10 mouse cellular contexts compared by ENCODE assay signal in genomic region chr17:43580456-43580855, GRCm38 (mm10). TPM values are rescaled to one million over a fixed set of nuclear protein-coding genes. Genes with fewer than 3 reads are reported as not detected.
DNase-seq lines count a peak whose midpoint lies in the region; ATAC-seq and TF ChIP-seq lines count a peak whose summit lies in the region.
"Had no signal": no experiment of that assay in that cellular context is flagged by ENCODE, and none has a peak within 500 bp of the region (broad histone marks: within the 10 kb centered on the region; RNA-seq: fewer than 3 reads in every experiment).

No protein-coding gene starts in this region.

- peaks cover 27% of the 10 kb centered on the region for H3K4me1 ChIP-seq in forebrain, embryonic 10.5 days
- no peaks in the 10 kb centered on the region for H3K4me1 ChIP-seq in forebrain, embryonic 16.5 days (replicated peaks; ENCODE audit: control insufficient read depth, insufficient read depth, low read length)
- 0 out of 2 replicates have a peak, but pooled peaks cover 10% of the 10 kb centered on the region for H3K4me1 ChIP-seq in lung, embryonic 14.5 days (ENCODE audit: insufficient read depth)
- H3K4me1 ChIP-seq in hindbrain, embryonic 15.5 days (replicated peaks), result peaks cover 11% of the 10 kb centered on the region

- 26% methylated on average over 3 of the region's 3 CpGs for WGBS in forebrain, embryonic 10.5 days
- 36% methylated on average over 3 of the region's 3 CpGs for WGBS in forebrain, embryonic 16.5 days
- WGBS in lung, embryonic 14.5 days, result 30% methylated on average over 3 of the region's 3 CpGs
- WGBS in hindbrain, embryonic 15.5 days, result 30% methylated on average over 3 of the region's 3 CpGs

- H3K9ac ChIP-seq in forebrain, embryonic 16.5 days (replicated peaks; ENCODE audit: low read depth, low read length), result no peak overlapping the region
- no peak overlapping the region for H3K9ac ChIP-seq in lung, embryonic 14.5 days
- 0 out of 2 replicates have a peak overlapping the region, but pooled peaks have one; percentile 7 for H3K9ac ChIP-seq in hindbrain, embryonic 15.5 days

- no peak for ATAC-seq in forebrain, embryonic 16.5 days
- ATAC-seq in lung, embryonic 14.5 days (ENCODE audit: insufficient read depth), result no peak
- ATAC-seq in hindbrain, embryonic 15.5 days (ENCODE audit: low FRiP score, low read depth), result no peak

- no peaks in the 10 kb centered on the region for H3K9me3 ChIP-seq in forebrain, embryonic 10.5 days
- no peaks in the 10 kb centered on the region for H3K9me3 ChIP-seq in forebrain, embryonic 16.5 days (ENCODE audit: control insufficient read depth, low read length)
- H3K9me3 ChIP-seq in lung, embryonic 14.5 days (ENCODE audit: low read depth, low read length), result no peaks in the 10 kb centered on the region
- H3K9me3 ChIP-seq in hindbrain, embryonic 15.5 days, result no peaks in the 10 kb centered on the region

- no peaks in the 10 kb centered on the region for H3K36me3 ChIP-seq in forebrain, embryonic 10.5 days (replicated peaks)
- H3K36me3 ChIP-seq in forebrain, embryonic 16.5 days (ENCODE audit: control insufficient read depth, insufficient read depth), result no peaks in the 10 kb centered on the region
- no peaks in the 10 kb centered on the region for H3K36me3 ChIP-seq in lung, embryonic 14.5 days (ENCODE audit: insufficient read depth)
- H3K36me3 ChIP-seq in hindbrain, embryonic 15.5 days, result no peaks in the 10 kb centered on the region

- no peaks in the 10 kb centered on the region for H3K27me3 ChIP-seq in forebrain, embryonic 10.5 days (ENCODE audit: poor library complexity, severe bottlenecking)
- no peaks in the 10 kb centered on the region for H3K27me3 ChIP-seq in forebrain, embryonic 16.5 days (replicated peaks; ENCODE audit: control insufficient read depth, insufficient read depth, low read length)
- H3K27me3 ChIP-seq in lung, embryonic 14.5 days (ENCODE audit: insufficient read depth, low read length), result no peaks in the 10 kb centered on the region
- no peaks in the 10 kb centered on the region for H3K27me3 ChIP-seq in hindbrain, embryonic 15.5 days

- peak overlapping the region; percentile 73 for H3K27ac ChIP-seq in forebrain, embryonic 10.5 days
- no peak overlapping the region for H3K27ac ChIP-seq in forebrain, embryonic 16.5 days (ENCODE audit: low read length)
- peak overlapping the region; percentile 67; the same call in 1 of the 2 replicates for H3K27ac ChIP-seq in lung, embryonic 14.5 days (ENCODE audit: low read depth)
- H3K27ac ChIP-seq in hindbrain, embryonic 15.5 days (replicated peaks), result 0 out of 2 replicates have a peak overlapping the region, but pooled peaks have one; percentile 18

- no peak overlapping the region for H3K4me2 ChIP-seq in forebrain, embryonic 16.5 days (ENCODE audit: low read length)
- H3K4me2 ChIP-seq in lung, embryonic 14.5 days, result peak overlapping the region; percentile 35; the same call in 1 of the 2 replicates
- H3K4me2 ChIP-seq in hindbrain, embryonic 15.5 days, result peak overlapping the region; percentile 23

- no peak for DNase-seq in forebrain, embryonic 10.5 days (ENCODE audit: extremely low spot score, low spot score)
- no peak for DNase-seq in lung, embryonic 14.5 days
- DNase-seq in lung, postnatal 4 days, result no peak
- DNase-seq in retina, embryonic 14.5 days (ENCODE audit: low spot score), result peak; percentile 5
- DNase-seq in Muller cell, postnatal 12 days (ENCODE audit: inconsistent ontology term), result no peak
- no peak for DNase-seq in right cerebral cortex, postnatal 4 days

- H3K4me3 ChIP-seq in forebrain, embryonic 10.5 days, result 0 out of 2 replicates have a peak overlapping the region, but pooled peaks have one; percentile 3
- H3K4me3 ChIP-seq in forebrain, embryonic 16.5 days (replicated peaks; ENCODE audit: low read length), result no peak overlapping the region
- H3K4me3 ChIP-seq in lung, embryonic 14.5 days (ENCODE audit: low read depth, low read length), result no peak overlapping the region
- H3K4me3 ChIP-seq in hindbrain, embryonic 15.5 days, result no peak overlapping the region
- H3K4me3 ChIP-seq: myocyte had no signal

- no peak for TF ChIP-seq CTCF in lung, embryonic 14.5 days (IDR thresholded peaks at IDR 0.05; ENCODE audit: low read depth)

RNA-seq across cellular contexts. Expression of gene Pla2g7, which starts 12.6 kb away (rescaled TPM):
- polyA plus RNA-seq in forebrain, embryonic 10.5 days (2016; fragmentation: Nextera tagmentation; extraction: Ambion mirVana), result 2.6 and 3.8 TPM in 2 replicates
- 8.9 and 11.6 TPM in 2 replicates for polyA plus RNA-seq in forebrain, embryonic 16.5 days (2015; fragmentation: Nextera tagmentation; extraction: Ambion mirVana)
- polyA plus RNA-seq in lung, embryonic 14.5 days (2014; fragmentation: Nextera tagmentation; extraction: Ambion mirVana), result 13.9 and 14.9 TPM in 2 replicates
- 116 and 122 TPM in 2 replicates for polyA plus RNA-seq in hindbrain, embryonic 15.5 days (2015; fragmentation: Nextera tagmentation; extraction: Ambion mirVana)

RNA-seq across cellular contexts. Expression of gene Ankrd66, which starts 37.0 kb away (rescaled TPM):
- polyA plus RNA-seq in forebrain, embryonic 10.5 days (2016; fragmentation: Nextera tagmentation; extraction: Ambion mirVana), result 0.25 and 0.31 TPM in 2 replicates
- 0.48 and 0.68 TPM in 2 replicates for polyA plus RNA-seq in forebrain, embryonic 16.5 days (2015; fragmentation: Nextera tagmentation; extraction: Ambion mirVana)
- polyA plus RNA-seq in lung, embryonic 14.5 days (2014; fragmentation: Nextera tagmentation; extraction: Ambion mirVana), result 0.28 and 0.38 TPM in 2 replicates
- 0.76 and 1.1 TPM in 2 replicates for polyA plus RNA-seq in hindbrain, embryonic 15.5 days (2015; fragmentation: Nextera tagmentation; extraction: Ambion mirVana)
- polyA plus RNA-seq: kidney, adult 2 months had no signal

RNA-seq across cellular contexts. Expression of gene Tdrd6, which starts 49.6 kb away (rescaled TPM):
- 0.02 and 0.37 TPM in 2 replicates for polyA plus RNA-seq in forebrain, embryonic 10.5 days (2016; fragmentation: Nextera tagmentation; extraction: Ambion mirVana)
- 0.27 and 0.66 TPM in 2 replicates for polyA plus RNA-seq in forebrain, embryonic 16.5 days (2015; fragmentation: Nextera tagmentation; extraction: Ambion mirVana)
- 0.18 TPM in 1 of 2 replicates, not detected in the other for polyA plus RNA-seq in lung, embryonic 14.5 days (2014; fragmentation: Nextera tagmentation; extraction: Ambion mirVana)
- polyA plus RNA-seq in hindbrain, embryonic 15.5 days (2015; fragmentation: Nextera tagmentation; extraction: Ambion mirVana), result 0.61 and 0.66 TPM in 2 replicates
